Mouse (Mus musculus) G1E (cell line): Measurements from ENCODE around the gene Gas1.

ENCODE experiments used
- CTCF ChIP-seq: IDR thresholded peaks from 2 replicates; pipeline ENCODE4 v1.5.1; 2012; ENCODE audit warnings: low read depth, low read length, inconsistent platforms, mixed read lengths
- GATA2 ChIP-seq: IDR thresholded peaks from 2 replicates; pipeline ENCODE4 v1.6.1; 2012; ENCODE audit warnings: low read depth, low read length, inconsistent platforms, borderline replicate concordance
- TAL1 ChIP-seq: conservative IDR thresholded peaks from 2 replicates; pipeline ENCODE4 v1.6.1; 2012; ENCODE audit warnings: low read depth, low read length, inconsistent platforms, mixed read lengths

GRCm38 (mm10) chr13:60129541-60129940 lies 47.6 kb downstream of the Gas1 start:
- TF ChIP-seq CTCF: no peak
- no peak for TF ChIP-seq TAL1
- no peak for TF ChIP-seq GATA2
